Comparison of ENCODE assay signal across 15 mouse cellular contexts in genomic region chr9:21433766-21434165, GRCm38 (mm10). TPM values are rescaled to one million over a fixed set of nuclear protein-coding genes. Genes with fewer than 3 reads are reported as not detected.
A peak's percentile ranks its signal among the peaks of the same experiment; 100 is the strongest.
DNase-seq lines count a peak whose midpoint lies in the region; ATAC-seq and TF ChIP-seq lines count a peak whose summit lies in the region.
"Had no signal": no experiment of that assay in that cellular context is flagged by ENCODE, and none has a peak within 500 bp of the region (broad histone marks: within the 10 kb centered on the region; RNA-seq: fewer than 3 reads in every experiment).

No protein-coding gene starts in this region.

- H3K27ac ChIP-seq in kidney, postnatal 0 days: 0 out of 2 replicates have a peak overlapping the region, but pooled peaks have one; percentile 36
- H3K27ac ChIP-seq in lung, embryonic 15.5 days: no peak overlapping the region
- H3K27ac ChIP-seq: neural tube, embryonic 13.5 days had no signal

- no peaks in the 10 kb centered on the region for H3K36me3 ChIP-seq in kidney, postnatal 0 days (ENCODE audit: insufficient read depth, low read length)
- H3K36me3 ChIP-seq in lung, embryonic 15.5 days: no peaks in the 10 kb centered on the region
- H3K36me3 ChIP-seq: neural tube, embryonic 13.5 days had no signal

- no peaks in the 10 kb centered on the region for H3K27me3 ChIP-seq in kidney, postnatal 0 days (ENCODE audit: insufficient read depth, low read length)
- H3K27me3 ChIP-seq in lung, embryonic 15.5 days: no peaks in the 10 kb centered on the region
- H3K27me3 ChIP-seq: neural tube, embryonic 13.5 days had no signal

- 77% methylated on average over 8 of the region's 8 CpGs for WGBS in kidney, postnatal 0 days
- 72% methylated on average over 8 of the region's 8 CpGs for WGBS in lung, embryonic 15.5 days

- DNase-seq in kidney, postnatal 0 days (ENCODE audit: low spot score): no peak
- DNase-seq in kidney, postnatal 14 days: no peak
- DNase-seq in brain, adult 2 months (ENCODE audit: low read depth, low spot score): peak; percentile 73
- peak; percentile 71 to 74 for DNase-seq in cerebellum, adult 18-20 months
- no peak for DNase-seq in adrenal gland, adult (ENCODE audit: inconsistent age in 2 of 2, low spot score in 1 of 2)
- DNase-seq in layer of hippocampus, adult 9-11 months: no peak
- no peak for DNase-seq in gastrocnemius, postnatal 4 days (ENCODE audit: low spot score in 2 of 2)
- DNase-seq: gastrocnemius, postnatal 10 days; kidney, adult 11 months; midbrain, embryonic 14.5 days; retina, postnatal 1 day; spleen, adult 18-20 months had no signal

- no peak for ATAC-seq in kidney, postnatal 0 days (replicated peaks; ENCODE audit: low FRiP score, low read depth)
- peak; percentile 11; the same call in 1 of the 2 replicates for ATAC-seq in lung, embryonic 15.5 days (ENCODE audit: borderline replicate concordance, extremely low read depth, low FRiP score, low TSS enrichment)
- ATAC-seq: forebrain, embryonic 14.5 days had no signal

- H3K4me1 ChIP-seq in kidney, postnatal 0 days (replicated peaks; ENCODE audit: insufficient read depth, low read length): peaks cover 20% of the 10 kb centered on the region
- H3K4me1 ChIP-seq in lung, embryonic 15.5 days: peaks cover 21% of the 10 kb centered on the region

- 0 out of 2 replicates have a peak, but pooled peaks have one; percentile 16 for TF ChIP-seq CTCF in kidney, postnatal 0 days (IDR thresholded peaks at IDR 0.05; ENCODE audit: low read depth)

- H3K4me3 ChIP-seq in kidney, postnatal 0 days (replicated peaks; ENCODE audit: low read depth, low read length): no peak overlapping the region
- H3K4me3 ChIP-seq in lung, embryonic 15.5 days: no peak overlapping the region
- H3K4me3 ChIP-seq: neural tube, embryonic 13.5 days had no signal

- no peak overlapping the region for H3K4me2 ChIP-seq in kidney, postnatal 0 days (ENCODE audit: low read length)
- H3K4me2 ChIP-seq in lung, embryonic 15.5 days: no peak overlapping the region
- H3K4me2 ChIP-seq: neural tube, embryonic 13.5 days had no signal

- H3K9me3 ChIP-seq in kidney, postnatal 0 days (replicated peaks; ENCODE audit: low read length): no peaks in the 10 kb centered on the region
- no peaks in the 10 kb centered on the region for H3K9me3 ChIP-seq in lung, embryonic 15.5 days
- H3K9me3 ChIP-seq: neural tube, embryonic 13.5 days had no signal

- H3K9ac ChIP-seq in kidney, postnatal 0 days (ENCODE audit: low read depth, low read length): no peak overlapping the region
- no peak overlapping the region for H3K9ac ChIP-seq in lung, embryonic 15.5 days
- H3K9ac ChIP-seq: neural tube, embryonic 13.5 days had no signal

RNA-seq across cellular contexts. Expression of gene Dnm2, which starts 9.1 kb away (rescaled TPM):
- 68.0 and 68.9 TPM in 2 replicates for polyA plus RNA-seq in kidney, postnatal 0 days (2015; fragmentation: Nextera tagmentation; extraction: Ambion mirVana)
- 73.6 and 77.4 TPM in 2 replicates for polyA plus RNA-seq in lung, embryonic 15.5 days (2015; fragmentation: Nextera tagmentation; extraction: Ambion mirVana)
- 10 to 100 TPM; 75.0 to 86.0 TPM for total RNA-seq in gastrocnemius, postnatal 4 days (2021)

RNA-seq across cellular contexts. Expression of gene Qtrt1, which starts 22.1 kb away (rescaled TPM):
- polyA plus RNA-seq in kidney, postnatal 0 days (2015; fragmentation: Nextera tagmentation; extraction: Ambion mirVana): 41.1 and 42.0 TPM in 2 replicates
- polyA plus RNA-seq in lung, embryonic 15.5 days (2015; fragmentation: Nextera tagmentation; extraction: Ambion mirVana): 42.4 and 43.7 TPM in 2 replicates
- total RNA-seq in gastrocnemius, postnatal 4 days (2021): 10 to 100 TPM; 15.1 to 18.5 TPM

Comparison
In these comparisons a context has a peak if more than half of its experiments do, and no peak if none do; other contexts are left out.
1. DNase-seq: peak in brain, adult 2 months (single experiment) and cerebellum, adult 18-20 months (2 of 2); none in kidney, postnatal 0 days (single experiment), kidney, postnatal 14 days (single experiment), adrenal gland, adult (0 of 2), layer of hippocampus, adult 9-11 months (single experiment) and gastrocnemius, postnatal 4 days (0 of 2).